Mouse (Mus musculus) gastrocnemius, postnatal 14 days (tissue): Measurements from ENCODE around the gene Casr. TPM values are rescaled to one million over a fixed set of nuclear protein-coding genes. Genes with fewer than 3 reads are reported as not detected.

Experiments
- DNase-seq: peaks from one replicate; pipeline ENCODE4 v3.0.0; 2021; ENCODE audit warnings: mixed read lengths
- intact Hi-C: fragments of 180-260 bp; cut with DNase I; formaldehyde crosslinking; loops from one replicate; pipeline ENCODE4 v1.15.1; 2025; ENCODE audit warnings: low total_unique reads
- long read RNA-seq, 2 experiments: library from polyadenylated mRNA; stranded (forward); transcript quantifications; one replicate each; pipeline ENCODE4 v2.0.0; 2021
- total RNA-seq, 2 experiments: library from RNA; stranded (reverse); gene quantifications; 2 replicates each; pipeline ENCODE4 v1.2.3; 2021

The Casr gene
- under 1 TPM; 0.23 to 0.27 TPM for total RNA-seq
- long read RNA-seq, experiment 1 = 0 reads
- long read RNA-seq, experiment 2 = 0 reads

- intact Hi-C loops = no loop called here
- no peak for DNase-seq
Measured at GRCm38 (mm10) chr16:36561386-36562338, at the start of gene Casr. TSS of gene Casr (minus strand) at chr16:36562141.

- intact Hi-C loops = no loop called here
- no peak for DNase-seq
Measured at GRCm38 (mm10) chr16:36602632-36603031, 40.7 kb upstream of the Casr start.

- DNase-seq = no peak
- intact Hi-C loops = no loop called here
Measured at GRCm38 (mm10) chr16:36598265-36598664, 36.3 kb upstream of the Casr start.

GRCm38 (mm10) chr16:36596671-36597410 lies 34.9 kb upstream of the Casr start:
- intact Hi-C loops = no loop called here
- no peak for DNase-seq

GRCm38 (mm10) chr16:36589898-36590297 lies 28.0 kb upstream of the Casr start:
- DNase-seq = no peak
- intact Hi-C loops = no loop called here

GRCm38 (mm10) chr16:36587971-36588370 lies 26.0 kb upstream of the Casr start:
- intact Hi-C loops = no loop called here
- no peak for DNase-seq

GRCm38 (mm10) chr16:36582073-36582472 lies 20.1 kb upstream of the Casr start:
- DNase-seq = no peak
- intact Hi-C loops = no loop called here

GRCm38 (mm10) chr16:36571942-36572341 lies 10.0 kb upstream of the Casr start:
- DNase-seq = no peak
- intact Hi-C loops = no loop called here

- DNase-seq = no peak
- intact Hi-C loops = no loop called here
Measured at GRCm38 (mm10) chr16:36559573-36559972, 2.4 kb downstream of the Casr start.

- intact Hi-C loops = no loop called here
Measured at GRCm38 (mm10) chr16:36555672-36556165, 6.2 kb downstream of the Casr start.

GRCm38 (mm10) chr16:36553624-36554023 lies 8.3 kb downstream of the Casr start:
- no peak for DNase-seq
- intact Hi-C loops = no loop called here

More at GRCm38 (mm10) chr16:36555672-36556165, 6.2 kb downstream of the Casr start:
- no peak for DNase-seq

GRCm38 (mm10) chr16:36545333-36545732 lies 16.6 kb downstream of the Casr start:
- no peak for DNase-seq
- intact Hi-C loops = no loop called here

- intact Hi-C loops = no loop called here
- DNase-seq = no peak
Measured at GRCm38 (mm10) chr16:36543091-36543490, 18.9 kb downstream of the Casr start.

GRCm38 (mm10) chr16:36540834-36541233 lies 21.1 kb downstream of the Casr start:
- DNase-seq = no peak
- intact Hi-C loops = no loop called here

GRCm38 (mm10) chr16:36532981-36533687 lies 28.8 kb downstream of the Casr start:
- intact Hi-C loops = no loop called here
- no peak for DNase-seq

- no peak for DNase-seq
Measured at GRCm38 (mm10) chr16:36532046-36532445, 29.9 kb downstream of the Casr start.

GRCm38 (mm10) chr16:36531630-36532029 lies 30.3 kb downstream of the Casr start:
- intact Hi-C loops = no loop called here
- no peak for DNase-seq

More at GRCm38 (mm10) chr16:36532046-36532445, 29.9 kb downstream of the Casr start:
- intact Hi-C loops = no loop called here

GRCm38 (mm10) chr16:36530566-36531552 lies 31.1 kb downstream of the Casr start:
- intact Hi-C loops = no loop called here
- peak; percentile 55 for DNase-seq
